Mouse (Mus musculus): ENCODE results near the gene Alcam. TPM values are rescaled to one million over a fixed set of nuclear protein-coding genes. Genes with fewer than 3 reads are reported as not detected.
A peak's percentile ranks its signal among the peaks of the same experiment; 100 is the strongest.

The Alcam gene
- polyA plus RNA-seq, 1 experiment from 2014 or later, result 10.3 TPM

DNA sequence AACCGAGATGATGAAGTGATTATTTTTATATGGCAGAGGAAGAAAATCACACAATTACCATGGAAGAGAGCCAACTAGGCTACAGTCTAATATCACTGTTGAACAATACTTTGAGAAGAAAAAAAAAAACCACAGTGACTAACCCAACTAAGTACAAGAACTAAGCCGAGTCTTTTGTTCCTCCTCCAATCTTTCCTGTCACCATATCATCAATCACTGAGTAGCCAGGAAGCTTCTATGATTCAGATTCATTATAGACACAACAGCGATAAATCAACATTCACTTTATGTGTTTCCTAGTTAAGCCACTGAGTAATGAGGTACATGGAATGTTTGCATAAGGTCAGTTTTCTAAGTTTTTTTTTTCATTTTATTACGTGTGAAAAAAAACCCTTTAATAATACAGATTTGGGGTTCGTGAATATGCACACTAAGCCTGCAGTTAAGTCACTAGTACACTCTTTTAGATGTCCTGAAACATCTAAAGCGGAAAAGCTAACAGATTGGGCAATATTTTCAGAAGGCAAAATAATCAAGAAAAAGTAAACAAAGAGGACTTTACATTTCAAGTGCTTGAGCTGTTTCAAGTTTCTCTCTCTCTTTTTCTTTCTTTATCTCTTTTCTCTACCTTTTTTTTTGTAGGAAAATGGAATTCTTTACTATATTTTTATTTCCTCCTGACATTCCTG lies 15.5 kb downstream of the Alcam start:
- H3K4me1 ChIP-seq (replicated peaks; ENCODE audit: control insufficient read depth, insufficient read depth, low read length), result no peaks in the 10 kb centered on the region
- H3K4me2 ChIP-seq (replicated peaks; ENCODE audit: low read depth), result peak overlapping the region; percentile 40
- H3K27ac ChIP-seq (ENCODE audit: low read depth, low read length), result no peak overlapping the region
- no peaks in the 10 kb centered on the region for H3K27me3 ChIP-seq (replicated peaks; ENCODE audit: control insufficient read depth, insufficient read depth, low read length)
- H3K36me3 ChIP-seq (ENCODE audit: control insufficient read depth, insufficient read depth), result no peaks in the 10 kb centered on the region
- no peak for ATAC-seq
- H3K4me3 ChIP-seq (ENCODE audit: low read depth, low read length), result no peak overlapping the region
- H3K9ac ChIP-seq (ENCODE audit: low read depth, low read length), result no peak overlapping the region
- no peak for TF ChIP-seq CTCF (IDR thresholded peaks at IDR 0.05; ENCODE audit: low read depth)
- no peaks in the 10 kb centered on the region for H3K9me3 ChIP-seq (ENCODE audit: control insufficient read depth)
- 28% methylated on average over 6 of the region's 6 CpGs for WGBS

DNA sequence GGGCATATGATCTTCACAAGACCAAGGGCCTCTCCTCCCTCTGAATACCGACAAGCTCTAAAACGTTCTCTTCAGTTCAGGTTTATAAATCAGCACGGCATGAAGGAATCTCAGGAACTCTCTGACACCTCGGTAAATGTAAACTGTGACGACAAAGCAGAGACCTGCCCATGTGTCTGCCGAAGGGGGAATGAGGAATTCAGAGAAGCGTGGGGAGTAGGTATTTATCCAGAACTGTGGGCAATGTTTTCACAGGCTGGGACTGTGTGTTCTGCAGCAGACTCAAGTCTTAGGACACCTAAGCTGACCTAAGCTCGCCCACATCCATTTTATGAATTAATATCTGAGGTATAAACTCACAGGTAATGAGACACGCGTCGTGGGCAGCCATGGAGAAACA lies 20.7 kb downstream of the Alcam start:
- Histone ChIP-seq H3K4me3 (ENCODE audit: low read depth, low read length) (no peak overlapping the region), H3K4me1 (replicated peaks; ENCODE audit: control insufficient read depth, insufficient read depth, low read length) (no peaks in the 10 kb centered on the region), H3K27me3 (replicated peaks; ENCODE audit: control insufficient read depth, insufficient read depth, low read length) (no peaks in the 10 kb centered on the region), H3K9me3 (ENCODE audit: control insufficient read depth) (no peaks in the 10 kb centered on the region), H3K36me3 (ENCODE audit: control insufficient read depth, insufficient read depth) (no peaks in the 10 kb centered on the region), H3K4me2 (replicated peaks; ENCODE audit: low read depth) (no peak overlapping the region), H3K27ac (ENCODE audit: low read depth, low read length) (no peak overlapping the region), H3K9ac (ENCODE audit: low read depth, low read length) (no peak overlapping the region)
- no peak for ATAC-seq
- no peak for TF ChIP-seq CTCF (IDR thresholded peaks at IDR 0.05; ENCODE audit: low read depth)
- WGBS, result 49% methylated on average over 11 of the region's 11 CpGs

DNA sequence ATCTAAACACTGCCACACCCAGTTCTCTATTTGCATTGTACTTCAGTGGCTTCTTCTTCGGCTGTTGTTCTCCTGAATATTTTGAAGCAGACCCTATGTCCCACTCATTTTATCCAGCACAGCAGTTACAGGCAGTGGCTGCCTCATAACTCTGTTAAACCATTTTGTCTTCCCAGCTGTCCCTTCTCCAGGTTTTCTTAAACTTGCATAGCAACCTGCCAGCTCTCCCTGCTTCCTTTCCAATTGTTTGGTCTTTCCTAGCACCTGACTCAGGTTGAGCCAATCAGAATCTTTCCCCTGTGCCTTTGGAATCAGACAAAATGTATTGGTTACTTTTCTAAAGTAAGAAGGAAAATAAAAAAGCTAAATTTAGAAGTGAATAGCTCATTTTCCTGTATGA lies 21.8 kb downstream of the Alcam start:
- Histone ChIP-seq H3K4me1 (replicated peaks; ENCODE audit: control insufficient read depth, insufficient read depth, low read length) (no peaks in the 10 kb centered on the region), H3K4me3 (ENCODE audit: low read depth, low read length) (no peak overlapping the region), H3K36me3 (ENCODE audit: control insufficient read depth, insufficient read depth) (no peaks in the 10 kb centered on the region), H3K9me3 (ENCODE audit: control insufficient read depth) (no peaks in the 10 kb centered on the region), H3K9ac (ENCODE audit: low read depth, low read length) (no peak overlapping the region), H3K4me2 (replicated peaks; ENCODE audit: low read depth) (no peak overlapping the region), H3K27ac (ENCODE audit: low read depth, low read length) (no peak overlapping the region), H3K27me3 (replicated peaks; ENCODE audit: control insufficient read depth, insufficient read depth, low read length) (no peaks in the 10 kb centered on the region)
- TF ChIP-seq CTCF (IDR thresholded peaks at IDR 0.05; ENCODE audit: low read depth), result no peak
- 31% methylated on average over 1 of the region's 1 CpGs for WGBS
- ATAC-seq, result no peak

DNA sequence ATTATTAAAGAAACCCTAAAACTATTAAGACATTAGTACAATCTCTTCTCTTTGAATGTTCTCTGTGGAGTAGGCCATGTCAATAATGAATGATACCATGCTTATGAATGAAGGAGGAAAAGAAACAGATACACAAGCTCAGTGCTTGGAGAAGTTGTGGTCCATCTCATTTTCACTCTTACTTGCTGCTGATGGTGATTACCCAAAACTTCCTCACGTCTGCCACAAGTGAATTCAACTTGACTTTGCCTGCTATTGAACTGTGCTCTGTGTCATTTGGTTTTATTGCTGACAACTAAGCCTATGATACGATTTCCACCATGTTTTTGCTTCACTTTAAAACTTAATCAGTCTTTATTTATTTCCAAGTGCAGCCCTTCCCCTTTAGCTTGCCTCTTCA lies 22.3 kb downstream of the Alcam start:
- H3K4me3 ChIP-seq (ENCODE audit: low read depth, low read length), result no peak overlapping the region
- no peak overlapping the region for H3K9ac ChIP-seq (ENCODE audit: low read depth, low read length)
- H3K4me2 ChIP-seq (replicated peaks; ENCODE audit: low read depth), result no peak overlapping the region
- no peaks in the 10 kb centered on the region for H3K4me1 ChIP-seq (replicated peaks; ENCODE audit: control insufficient read depth, insufficient read depth, low read length)
- WGBS, result 48% methylated on average over 2 of the region's 2 CpGs
- no peak overlapping the region for H3K27ac ChIP-seq (ENCODE audit: low read depth, low read length)
- H3K36me3 ChIP-seq (ENCODE audit: control insufficient read depth, insufficient read depth), result no peaks in the 10 kb centered on the region
- TF ChIP-seq CTCF (IDR thresholded peaks at IDR 0.05; ENCODE audit: low read depth), result no peak
- no peak for ATAC-seq
- H3K27me3 ChIP-seq (replicated peaks; ENCODE audit: control insufficient read depth, insufficient read depth, low read length), result no peaks in the 10 kb centered on the region
- no peaks in the 10 kb centered on the region for H3K9me3 ChIP-seq (ENCODE audit: control insufficient read depth)

DNA sequence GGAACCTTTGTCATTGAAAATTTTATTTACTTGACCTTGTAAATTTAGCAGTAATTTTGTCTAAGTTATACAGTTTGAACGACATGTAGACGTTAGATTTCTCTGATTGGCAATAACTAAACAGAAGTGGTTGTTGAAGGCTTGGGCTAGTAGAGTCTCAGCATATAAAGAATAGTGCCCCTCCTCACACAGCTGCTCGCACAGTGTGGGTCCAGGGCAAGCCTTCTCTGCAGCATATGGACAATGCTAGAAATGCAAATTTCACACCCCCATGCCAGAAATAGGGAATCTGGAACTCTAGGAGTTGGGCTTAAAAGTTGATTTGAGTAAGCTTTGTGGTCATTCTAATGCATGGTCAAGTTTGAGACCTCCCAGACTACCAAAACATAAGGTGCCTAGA lies 23.8 kb downstream of the Alcam start:
- Histone ChIP-seq H3K4me2 (replicated peaks; ENCODE audit: low read depth) (no peak overlapping the region), H3K4me1 (replicated peaks; ENCODE audit: control insufficient read depth, insufficient read depth, low read length) (no peaks in the 10 kb centered on the region), H3K27ac (ENCODE audit: low read depth, low read length) (no peak overlapping the region), H3K36me3 (ENCODE audit: control insufficient read depth, insufficient read depth) (no peaks in the 10 kb centered on the region), H3K9me3 (ENCODE audit: control insufficient read depth) (no peaks in the 10 kb centered on the region), H3K4me3 (ENCODE audit: low read depth, low read length) (no peak overlapping the region), H3K27me3 (replicated peaks; ENCODE audit: control insufficient read depth, insufficient read depth, low read length) (no peaks in the 10 kb centered on the region), H3K9ac (ENCODE audit: low read depth, low read length) (no peak overlapping the region)
- no peak for TF ChIP-seq CTCF (IDR thresholded peaks at IDR 0.05; ENCODE audit: low read depth)
- ATAC-seq, result no peak
- 60% methylated on average over 3 of the region's 3 CpGs for WGBS

DNA sequence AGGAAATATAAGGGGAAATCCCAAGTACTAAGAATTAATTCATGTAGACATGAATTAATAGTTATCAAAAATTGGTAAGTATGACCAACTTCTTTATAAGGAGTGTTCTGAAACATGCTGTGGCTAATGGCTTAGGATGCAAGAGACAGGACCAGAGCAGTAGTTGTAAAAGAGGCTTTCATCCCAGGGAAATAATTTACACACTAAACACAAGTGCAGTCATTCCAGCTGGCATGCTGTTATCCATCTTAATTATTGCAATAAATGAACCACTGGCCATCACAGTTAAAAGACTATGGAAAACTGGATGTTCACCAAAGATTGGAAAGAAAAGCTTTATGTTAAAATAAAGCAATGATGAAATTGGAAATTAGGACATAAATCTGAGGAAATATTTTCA lies 24.2 kb downstream of the Alcam start:
- no peaks in the 10 kb centered on the region for H3K36me3 ChIP-seq (ENCODE audit: control insufficient read depth, insufficient read depth)
- no peak for ATAC-seq
- H3K9me3 ChIP-seq (ENCODE audit: control insufficient read depth), result no peaks in the 10 kb centered on the region
- H3K27me3 ChIP-seq (replicated peaks; ENCODE audit: control insufficient read depth, insufficient read depth, low read length), result no peaks in the 10 kb centered on the region
- no peak overlapping the region for H3K4me2 ChIP-seq (replicated peaks; ENCODE audit: low read depth)
- H3K4me1 ChIP-seq (replicated peaks; ENCODE audit: control insufficient read depth, insufficient read depth, low read length), result no peaks in the 10 kb centered on the region
- H3K9ac ChIP-seq (ENCODE audit: low read depth, low read length), result no peak overlapping the region
- no peak overlapping the region for H3K4me3 ChIP-seq (ENCODE audit: low read depth, low read length)
- no peak for TF ChIP-seq CTCF (IDR thresholded peaks at IDR 0.05; ENCODE audit: low read depth)
- H3K27ac ChIP-seq (ENCODE audit: low read depth, low read length), result no peak overlapping the region

DNA sequence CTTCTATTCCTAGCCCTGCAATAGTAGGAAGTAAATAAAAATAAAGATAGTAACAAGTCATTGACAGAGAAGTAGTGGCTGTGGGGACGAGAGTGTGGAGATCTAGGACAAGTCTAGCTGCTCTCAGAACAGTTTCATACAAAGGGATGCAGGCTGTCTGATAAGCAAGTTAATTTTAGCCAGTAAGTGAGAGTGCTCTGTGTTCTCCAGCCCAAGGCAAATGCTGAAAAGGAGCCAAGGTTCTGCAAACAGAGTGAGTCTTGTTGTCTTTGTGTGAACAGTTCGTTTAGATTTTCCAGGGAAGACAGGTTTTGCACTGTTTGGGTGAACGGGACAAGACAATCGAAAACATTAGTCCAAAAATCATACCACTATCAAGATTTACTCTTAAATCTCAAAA lies 25.4 kb downstream of the Alcam start:
- Histone ChIP-seq H3K36me3 (ENCODE audit: control insufficient read depth, insufficient read depth) (no peaks in the 10 kb centered on the region), H3K9me3 (ENCODE audit: control insufficient read depth) (no peaks in the 10 kb centered on the region), H3K9ac (ENCODE audit: low read depth, low read length) (no peak overlapping the region), H3K27me3 (replicated peaks; ENCODE audit: control insufficient read depth, insufficient read depth, low read length) (no peaks in the 10 kb centered on the region), H3K4me3 (ENCODE audit: low read depth, low read length) (no peak overlapping the region), H3K4me2 (replicated peaks; ENCODE audit: low read depth) (no peak overlapping the region), H3K4me1 (replicated peaks; ENCODE audit: control insufficient read depth, insufficient read depth, low read length) (no peaks in the 10 kb centered on the region), H3K27ac (ENCODE audit: low read depth, low read length) (no peak overlapping the region)
- ATAC-seq, result no peak
- 52% methylated on average over 4 of the region's 4 CpGs for WGBS
- TF ChIP-seq CTCF (IDR thresholded peaks at IDR 0.05; ENCODE audit: low read depth), result no peak

Measured in intestine, postnatal 0 days (tissue).